Comparison of ENCODE assay signal across 9 mouse cellular contexts in genomic region chr9:16988114-16988513, GRCm38 (mm10).
DNase-seq lines count a peak whose midpoint lies in the region; ATAC-seq lines count a peak whose summit lies in the region.
"Had no signal": no experiment of that assay in that cellular context is flagged by ENCODE, and none has a peak within 500 bp of the region (broad histone marks: within the 10 kb centered on the region; RNA-seq: fewer than 3 reads in every experiment).

No protein-coding gene starts in this region.

- H3K4me2 ChIP-seq in heart, embryonic 14.5 days (ENCODE audit: low read length), result no peak overlapping the region
- no peak overlapping the region for H3K4me2 ChIP-seq in hindbrain, embryonic 13.5 days

- H3K4me1 ChIP-seq in heart, embryonic 14.5 days (ENCODE audit: control insufficient read depth in 2 of 2, insufficient read depth in 2 of 2, low read length in 2 of 2), result peaks cover 0 to 6% of the 10 kb centered on the region in 2 experiments; a peak in 2 of 4 replicates
- H3K4me1 ChIP-seq in hindbrain, embryonic 13.5 days (replicated peaks), result 0 out of 2 replicates have a peak, but pooled peaks cover 3% of the 10 kb centered on the region

- no peak overlapping the region for H3K9ac ChIP-seq in heart, embryonic 14.5 days (ENCODE audit: low read length)
- H3K9ac ChIP-seq in hindbrain, embryonic 13.5 days, result no peak overlapping the region
- H3K9ac ChIP-seq: liver, embryonic 14.5 days had no signal

- WGBS in heart, embryonic 14.5 days, result 25% methylated on average over 3 of the region's 3 CpGs
- 35% methylated on average over 3 of the region's 3 CpGs for WGBS in hindbrain, embryonic 13.5 days

- intact Hi-C loops in heart, postnatal 36 days (cut with DNase I), result no loop called here

- H3K4me3 ChIP-seq in heart, embryonic 14.5 days (ENCODE audit: control insufficient read depth in 1 of 2, insufficient read depth in 1 of 2, low read depth in 1 of 2, low read length in 2 of 2), result no peak overlapping the region
- H3K4me3 ChIP-seq in hindbrain, embryonic 13.5 days, result no peak overlapping the region

- no peaks in the 10 kb centered on the region for H3K36me3 ChIP-seq in heart, embryonic 14.5 days (ENCODE audit: control insufficient read depth, insufficient read depth, low read length)
- no peaks in the 10 kb centered on the region for H3K36me3 ChIP-seq in hindbrain, embryonic 13.5 days

- DNase-seq in heart, postnatal 36 days, result no peak
- peak; percentile 20 for DNase-seq in right cerebral cortex, adult 18-20 months
- no peak for DNase-seq in right cerebral cortex, postnatal 4 days
- peak; percentile 27 for DNase-seq in retina, embryonic 14.5 days (ENCODE audit: low spot score)
- DNase-seq in thymus, postnatal 0 days (ENCODE audit: low spot score), result no peak
- DNase-seq in testis, postnatal 10 days (ENCODE audit: low spot score), result no peak

- no peaks in the 10 kb centered on the region for H3K9me3 ChIP-seq in heart, embryonic 14.5 days (ENCODE audit: control insufficient read depth, low read length)
- H3K9me3 ChIP-seq in hindbrain, embryonic 13.5 days, result no peaks in the 10 kb centered on the region

- H3K27me3 ChIP-seq in heart, embryonic 14.5 days (ENCODE audit: control insufficient read depth, insufficient read depth, low read length), result no peaks in the 10 kb centered on the region
- H3K27me3 ChIP-seq in hindbrain, embryonic 13.5 days, result no peaks in the 10 kb centered on the region

- ATAC-seq in heart, embryonic 14.5 days (ENCODE audit: insufficient number of reproducible peaks, insufficient read depth, low FRiP score, low read depth), result peak; percentile 66; the same call in 1 of the 2 replicates
- ATAC-seq in hindbrain, embryonic 13.5 days (ENCODE audit: low FRiP score), result 0 out of 2 replicates have a peak, but pooled peaks have one; percentile 61

- peak overlapping the region; percentile 38 to 39; a peak in 1 of 4 replicates for H3K27ac ChIP-seq in heart, embryonic 14.5 days (replicated peaks in 1 of 2; ENCODE audit: control insufficient read depth in 1 of 2, insufficient read depth in 1 of 2, low read depth in 2 of 2, low read length in 2 of 2)
- H3K27ac ChIP-seq in hindbrain, embryonic 13.5 days, result no peak overlapping the region
- H3K27ac ChIP-seq: liver, embryonic 14.5 days had no signal

Comparison
In these comparisons a context has a peak if more than half of its experiments do, and no peak if none do; other contexts are left out.
1. DNase-seq: peak in right cerebral cortex, adult 18-20 months (single experiment) and retina, embryonic 14.5 days (single experiment); none in heart, postnatal 36 days (0 of 2), right cerebral cortex, postnatal 4 days (single experiment), thymus, postnatal 0 days (single experiment) and testis, postnatal 10 days (single experiment).